Mouse (Mus musculus) spleen, adult 2 months (tissue): ENCODE measurements around the gene Tmem201.

Experiments
- CTCF ChIP-seq: fragments of 200-500 bp; IDR thresholded peaks from 2 replicates; pipeline ENCODE4 v1.5.1; 2011; ENCODE audit warnings: mild to moderate bottlenecking, inconsistent platforms; ENCODE audit not compliant: insufficient read depth, insufficient read length, insufficient replicate concordance; ENCODE audit errors: extremely low read depth
- POLR2A ChIP-seq: fragments of 200-500 bp; IDR thresholded peaks from 2 replicates; pipeline ENCODE4 v1.6.1; 2011; ENCODE audit warnings: low read depth, low read length, inconsistent platforms

- TF ChIP-seq CTCF (no peak), POLR2A (no peak)
These were observed 54.0 kb downstream of the Tmem201 start for GRCm38 (mm10) chr4:149683875-149684274.
